Mouse (Mus musculus) myocyte (in vitro differentiated cells): ENCODE results near the gene Sytl3.

ENCODE experiments used
- E2F4 ChIP-seq: IDR thresholded peaks from one replicate; pipeline ENCODE4 v1.6.1; 2011; ENCODE audit warnings: mild to moderate bottlenecking, control low read depth, moderate library complexity; ENCODE audit not compliant: insufficient read depth
- MAX ChIP-seq: IDR thresholded peaks from one replicate; pipeline ENCODE4 v1.6.1; 2011; ENCODE audit warnings: low read depth, mild to moderate bottlenecking, control low read depth
- MYOD1 ChIP-seq, 3 experiments: IDR thresholded peaks; one replicate each; pipeline ENCODE4 v1.6.1; 2011; ENCODE audit warnings: control low read depth in 2 of 3, low read depth in 2 of 3, mild to moderate bottlenecking in 2 of 3, moderate library complexity in 1 of 3; ENCODE audit not compliant: insufficient read length in 2 of 3, control insufficient read depth in 1 of 3
- MYOG ChIP-seq, 3 experiments: IDR thresholded peaks; one replicate each; pipeline ENCODE4 v1.6.1; 2011; ENCODE audit warnings: control low read depth in 2 of 3, low read depth in 2 of 3, mild to moderate bottlenecking in 2 of 3; ENCODE audit not compliant: insufficient read length in 2 of 3, control insufficient read depth in 1 of 3, insufficient read depth in 1 of 3
- POLR2A ChIP-seq: IDR thresholded peaks from one replicate; pipeline ENCODE4 v1.6.1; 2011; ENCODE audit warnings: low read depth, mild to moderate bottlenecking, control low read depth, moderate library complexity; ENCODE audit not compliant: insufficient read length
- POLR2AphosphoS2 ChIP-seq: IDR thresholded peaks from one replicate; pipeline ENCODE4 v1.6.1; 2011; ENCODE audit warnings: low read depth, control low read depth; ENCODE audit not compliant: insufficient read length
- REST ChIP-seq: IDR thresholded peaks from one replicate; pipeline ENCODE4 v1.6.1; 2011; ENCODE audit warnings: mild to moderate bottlenecking, control low read depth, moderate library complexity; ENCODE audit not compliant: insufficient read depth, insufficient read length
- SRF ChIP-seq: IDR thresholded peaks from one replicate; pipeline ENCODE4 v1.6.1; 2011; ENCODE audit warnings: low read depth; ENCODE audit not compliant: control insufficient read depth, insufficient read length
- TCF3 ChIP-seq: IDR thresholded peaks from one replicate; pipeline ENCODE4 v1.6.1; 2011; ENCODE audit warnings: low read depth, control low read depth; ENCODE audit not compliant: insufficient read length

GRCm38 (mm10) chr17:6766823-6767222 is 107.9 kb downstream of the Sytl3 start:
- TF ChIP-seq POLR2AphosphoS2: no peak
- TF ChIP-seq POLR2A: no peak
- no peak for TF ChIP-seq SRF
- TF ChIP-seq E2F4: no peak
- no peak for TF ChIP-seq MYOG (IDR thresholded peaks at IDR 0.05; ENCODE audit: control insufficient read depth in 1 of 3, insufficient read depth in 1 of 3, insufficient read length in 2 of 3, low read depth in 2 of 3)
- no peak for TF ChIP-seq REST
- no peak for TF ChIP-seq TCF3
- no peak for TF ChIP-seq MAX
- no peak for TF ChIP-seq MYOD1 (IDR thresholded peaks at IDR 0.05; ENCODE audit: control insufficient read depth in 1 of 3, insufficient read length in 2 of 3, low read depth in 2 of 3)
